Mouse (Mus musculus): ENCODE results near the gene Igf1.

GRCm38 (mm10) chr10:87867217-87867616 lies 9.2 kb downstream of the Igf1 start:
- no peak for TF ChIP-seq CTCF (IDR thresholded peaks at IDR 0.05; ENCODE audit: extremely low read depth, insufficient read length, insufficient replicate concordance, low read depth, low read length)
- no peak for TF ChIP-seq POLR2A (IDR thresholded peaks at IDR 0.05; ENCODE audit: low read depth, low read length)
